Mouse (Mus musculus) cerebellum, adult 18-20 months (tissue): Measurements from ENCODE around the gene Large2.
"Not testable (repeated sequence)": the region's sequence is repeated elsewhere in the genome, so short reads cannot be mapped to it uniquely, and the experiment has no call there.

Source experiments
- DNase-seq, 2 experiments: peaks; one replicate each; pipeline ENCODE4 v3.0.0; 2021

The Large2 gene

DNA sequence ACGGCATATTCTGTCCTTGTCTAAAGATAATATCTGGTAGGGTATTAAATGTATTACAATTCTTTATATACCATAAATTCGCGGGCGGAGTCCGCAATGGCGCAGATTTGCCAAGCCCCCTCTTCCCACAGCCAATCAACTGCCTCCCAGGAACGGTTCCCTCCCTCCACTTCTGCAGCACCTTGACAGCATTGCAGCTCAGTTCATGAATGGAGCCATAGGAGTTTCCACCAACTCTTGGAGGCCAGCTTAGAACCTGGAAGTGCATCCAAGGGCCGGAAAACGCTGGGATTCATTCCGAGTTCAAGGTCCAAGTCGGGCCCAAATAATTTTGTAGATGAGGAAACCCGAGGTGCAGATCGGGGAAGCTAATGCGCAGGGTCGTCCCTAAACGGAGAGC is at the start of gene Large2, which contains the start of gene Pex16:
TSS of gene Large2 (minus strand) at position 356 of the 400 bp plus-strand sequence.
TSS of gene Pex16 (plus strand) at position 163 of the 400 bp plus-strand sequence.
- DNase-seq = peak; percentile 60 to 61

DNA sequence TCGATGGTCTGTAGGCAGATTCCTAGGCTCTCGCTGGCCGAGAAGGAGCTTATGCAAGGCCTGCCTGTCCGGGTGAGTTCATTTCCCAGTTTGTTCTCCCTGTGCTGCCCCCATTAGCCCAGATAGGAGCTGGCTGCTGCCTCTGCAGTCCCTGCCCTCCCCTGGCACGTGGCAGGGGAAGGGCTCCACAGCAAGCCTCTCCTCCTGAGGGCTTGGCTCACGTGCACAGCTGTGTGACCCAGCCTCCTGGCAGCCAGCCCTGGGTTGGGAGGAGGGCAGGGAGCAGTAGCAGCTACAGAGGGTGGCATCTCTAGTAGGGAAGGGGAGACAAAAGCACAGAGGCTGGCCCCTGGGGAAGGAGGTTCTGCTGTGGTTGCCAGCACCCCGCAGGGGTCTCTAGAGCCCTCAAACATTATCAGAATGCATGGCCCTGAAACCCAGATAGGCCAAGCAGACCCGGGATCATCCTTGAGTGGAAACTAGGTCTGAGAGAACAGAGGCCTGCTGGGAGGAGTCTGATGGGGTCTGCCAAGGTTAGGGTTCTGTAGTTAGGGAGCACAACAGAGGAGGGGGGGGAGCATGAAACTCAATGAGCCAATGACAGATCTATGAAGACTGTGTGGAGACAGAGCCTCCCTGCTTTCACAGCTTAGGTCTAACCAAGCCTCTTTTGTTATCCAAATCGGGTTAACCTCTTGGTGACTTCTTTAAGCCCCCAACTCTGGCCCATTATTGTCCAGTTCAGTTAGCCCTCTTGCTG is 49.2 kb upstream of the Large2 start:
- DNase-seq = peak; percentile 80 to 86

DNA sequence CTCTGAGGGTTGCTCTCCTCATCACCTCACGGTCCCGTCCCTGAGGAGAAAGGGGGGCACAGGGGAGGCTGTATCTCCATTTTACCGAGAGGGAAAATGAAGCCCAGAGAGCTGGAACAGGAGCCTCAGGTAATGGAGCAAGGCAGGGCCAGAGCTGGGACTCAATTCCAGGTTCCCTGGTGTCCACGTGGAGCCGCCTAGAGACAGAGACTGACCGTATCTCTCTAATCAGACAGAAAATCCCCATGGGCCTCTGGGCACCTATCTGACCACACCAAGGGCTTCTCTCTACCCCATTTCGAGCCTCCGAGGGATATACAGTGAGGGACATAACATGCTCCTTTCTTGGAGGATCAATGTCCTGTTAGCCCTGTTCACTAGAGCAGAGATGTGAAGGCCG is 48.5 kb upstream of the Large2 start:
- peak in 1 of 2 experiments; percentile 49 for DNase-seq

DNA sequence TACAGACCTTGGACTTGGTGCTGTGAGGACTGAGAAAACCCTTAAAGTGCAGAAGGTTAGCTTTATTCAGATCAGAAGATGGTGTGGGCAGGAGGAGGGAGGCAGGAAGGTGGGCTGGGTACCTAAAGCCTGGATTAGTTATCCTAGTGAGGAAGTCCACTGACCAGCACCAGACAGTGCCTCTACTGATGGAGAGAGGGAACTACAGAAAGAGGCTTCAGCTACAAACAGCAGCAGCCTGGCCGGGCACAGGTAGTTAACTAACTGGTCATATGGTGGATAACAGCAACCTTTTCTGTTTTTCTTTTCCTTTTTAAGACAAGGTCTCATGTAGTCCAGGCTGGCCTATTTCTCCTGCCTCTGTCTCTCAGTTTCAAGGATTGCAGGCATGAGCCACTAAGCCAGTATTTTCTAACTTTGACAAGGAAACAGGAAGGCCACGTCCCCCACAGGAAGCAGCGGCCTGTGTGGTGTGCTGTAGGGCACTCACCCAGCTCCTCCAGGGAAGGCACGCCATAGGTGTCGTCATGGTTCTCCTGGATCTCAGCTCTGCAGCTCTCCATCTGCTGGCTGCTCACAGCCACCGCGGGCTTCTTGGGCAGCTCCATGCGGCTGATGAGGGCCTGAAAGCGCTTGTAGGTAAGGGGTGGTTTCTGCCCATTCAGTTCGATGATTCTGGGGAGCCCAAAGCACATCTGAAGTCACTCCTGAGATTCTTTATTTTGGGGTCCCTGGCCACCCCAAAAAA is 47.9 kb upstream of the Large2 start:
- DNase-seq = peak; percentile 66 to 72

DNA sequence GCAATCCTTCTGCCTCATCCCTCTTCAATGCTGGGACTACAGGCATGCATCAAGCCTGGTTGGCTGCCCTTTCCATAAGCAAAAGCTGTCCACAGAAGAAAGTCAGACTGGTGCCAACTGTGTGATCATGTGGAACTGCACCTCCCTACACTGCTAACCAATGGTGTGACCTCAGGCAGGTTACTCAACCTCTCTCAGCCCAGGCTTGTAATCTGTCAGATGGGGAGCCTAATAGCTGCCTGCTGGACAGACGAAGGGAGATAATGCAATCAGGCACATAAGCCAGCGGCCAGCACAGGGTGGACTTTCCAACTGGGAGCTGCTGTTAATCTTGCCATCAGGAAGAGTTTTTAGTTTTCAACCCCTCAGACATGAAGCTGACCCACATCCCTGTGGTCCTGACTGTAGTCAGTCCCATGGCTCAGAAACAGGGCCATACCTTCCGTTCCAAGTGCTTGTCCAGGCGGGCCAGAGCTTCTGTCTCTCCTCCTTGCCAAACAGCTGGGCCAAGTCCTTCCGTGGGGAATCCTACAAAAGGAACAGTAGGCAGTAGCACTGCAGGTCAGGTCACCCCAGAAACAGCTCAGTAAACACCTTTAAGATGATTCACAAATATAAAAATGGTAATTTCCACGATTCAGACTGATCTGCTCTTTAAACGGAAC is 47.2 kb upstream of the Large2 start:
- DNase-seq = peak in 1 of 2 experiments; percentile 30

DNA sequence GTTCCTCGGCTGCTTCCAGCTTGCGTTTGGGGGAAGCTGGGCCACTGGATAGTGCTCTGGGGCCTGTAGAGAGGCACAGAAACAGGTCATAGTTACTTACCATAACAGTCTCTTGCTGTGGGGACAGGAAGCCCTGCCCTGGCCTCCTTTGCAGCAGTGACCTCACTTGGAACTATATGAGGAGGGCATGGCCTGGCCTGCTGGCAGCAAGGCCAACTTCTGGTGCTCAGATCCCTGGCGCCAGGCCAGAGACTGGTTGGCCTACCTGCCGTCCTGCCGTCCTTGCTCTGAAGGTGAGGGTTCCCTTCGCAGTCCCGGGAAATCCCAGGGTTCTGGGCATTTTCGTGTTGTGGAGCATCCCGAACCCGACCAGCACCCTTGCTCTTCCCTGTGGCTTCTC is 37.0 kb upstream of the Large2 start:
- DNase-seq = peak; percentile 81 to 83

DNA sequence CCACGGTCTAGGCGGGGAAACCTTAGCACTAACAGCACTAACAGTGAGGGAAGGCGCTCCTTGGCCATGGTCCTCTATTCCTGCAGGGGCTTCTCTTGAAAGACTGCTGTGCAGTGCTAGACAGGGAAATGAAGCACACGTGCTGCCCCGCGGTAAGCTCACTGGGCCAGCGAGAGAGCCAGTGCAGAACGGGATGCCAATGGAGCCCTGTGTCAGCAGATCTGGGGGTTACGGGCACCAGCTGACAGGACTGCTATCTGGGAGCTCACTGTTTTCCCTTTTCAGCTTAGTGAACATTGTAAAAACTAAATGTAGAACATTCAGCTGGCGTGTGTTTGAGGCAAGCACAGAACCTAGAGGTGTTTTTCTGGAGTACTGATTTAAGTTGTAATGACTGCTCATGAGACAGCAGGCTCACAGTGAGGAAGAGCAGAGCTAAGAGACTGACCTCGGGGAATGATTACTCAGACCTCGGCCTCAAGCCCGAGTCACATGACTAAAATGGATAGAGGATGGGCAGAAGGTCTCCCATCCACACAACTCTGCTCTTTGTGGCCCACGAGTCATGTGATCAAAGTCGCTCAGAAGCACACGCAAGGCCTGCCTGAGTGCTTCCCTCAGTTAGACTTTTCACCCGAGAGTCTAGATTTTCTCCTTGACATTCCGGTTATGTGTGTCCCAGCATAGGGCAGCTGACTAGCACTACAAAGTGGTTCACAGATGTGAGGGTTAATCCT is 33.8 kb upstream of the Large2 start:
- DNase-seq = no peak

DNA sequence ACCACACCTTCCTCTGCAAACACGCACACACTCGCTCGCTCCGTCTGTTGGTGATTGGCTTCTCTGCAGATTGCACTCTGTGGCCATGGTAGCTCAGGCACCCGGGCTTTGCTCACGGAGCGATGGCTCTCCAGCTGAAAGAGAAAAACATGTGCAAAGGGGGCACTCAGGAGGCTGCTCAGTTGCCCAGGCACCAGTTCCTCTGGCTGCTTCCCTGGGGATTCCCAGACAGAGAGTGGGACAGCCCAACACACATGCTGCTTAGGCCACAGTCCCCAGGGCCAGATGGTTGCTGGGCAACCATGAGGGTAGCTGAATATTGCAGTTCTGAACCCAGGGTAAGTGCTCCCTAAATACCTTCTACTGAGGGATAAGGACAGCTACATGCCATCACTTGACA is 31.0 kb upstream of the Large2 start:
- no peak for DNase-seq

DNA sequence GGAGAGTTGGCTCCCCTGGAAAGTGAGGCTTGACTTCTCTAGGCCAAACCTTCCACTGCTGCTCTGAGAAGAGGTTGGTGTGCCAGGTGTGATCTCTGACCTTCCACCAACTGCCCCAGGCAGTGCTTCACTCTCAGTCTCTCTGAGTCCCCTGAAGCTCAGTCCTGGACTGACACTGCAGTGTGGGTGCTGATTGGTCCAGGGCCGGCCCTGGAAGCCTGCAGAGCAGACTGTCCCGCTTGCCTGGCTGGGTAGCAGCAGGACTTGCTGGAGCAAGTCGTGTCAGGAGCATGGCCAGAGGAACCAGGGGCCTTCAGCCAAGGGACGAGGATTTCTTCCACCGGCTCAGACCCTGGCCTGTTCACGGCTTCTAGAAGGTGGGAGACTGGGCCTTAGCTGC is 30.1 kb upstream of the Large2 start:
- DNase-seq = no peak

DNA sequence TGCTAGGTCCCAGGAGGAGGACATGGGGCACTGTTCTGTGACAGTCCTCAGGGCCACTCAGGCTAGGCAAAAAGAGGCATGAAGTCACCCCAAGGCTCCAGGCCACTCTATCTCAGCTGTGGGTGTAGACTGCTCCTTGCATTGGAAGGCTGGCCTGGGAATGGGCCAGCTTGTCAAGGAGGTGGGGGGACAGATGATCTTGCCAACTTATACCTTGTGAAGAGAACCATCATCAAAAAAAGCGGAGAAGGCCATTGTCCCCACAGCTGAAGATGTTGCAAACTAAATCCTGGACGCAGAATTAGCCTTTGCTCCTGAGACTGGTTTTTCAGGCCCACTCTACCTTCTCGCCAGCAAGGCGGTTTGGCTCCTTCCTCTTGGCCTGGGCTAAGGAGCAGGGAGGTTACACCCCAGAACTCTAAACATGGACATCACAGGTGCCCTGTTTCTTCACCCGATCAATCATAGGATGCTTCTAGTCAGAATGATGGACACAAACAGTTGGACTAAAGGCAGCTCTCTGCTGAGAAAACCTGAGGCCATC is 29.2 kb upstream of the Large2 start:
- no peak for DNase-seq

DNA sequence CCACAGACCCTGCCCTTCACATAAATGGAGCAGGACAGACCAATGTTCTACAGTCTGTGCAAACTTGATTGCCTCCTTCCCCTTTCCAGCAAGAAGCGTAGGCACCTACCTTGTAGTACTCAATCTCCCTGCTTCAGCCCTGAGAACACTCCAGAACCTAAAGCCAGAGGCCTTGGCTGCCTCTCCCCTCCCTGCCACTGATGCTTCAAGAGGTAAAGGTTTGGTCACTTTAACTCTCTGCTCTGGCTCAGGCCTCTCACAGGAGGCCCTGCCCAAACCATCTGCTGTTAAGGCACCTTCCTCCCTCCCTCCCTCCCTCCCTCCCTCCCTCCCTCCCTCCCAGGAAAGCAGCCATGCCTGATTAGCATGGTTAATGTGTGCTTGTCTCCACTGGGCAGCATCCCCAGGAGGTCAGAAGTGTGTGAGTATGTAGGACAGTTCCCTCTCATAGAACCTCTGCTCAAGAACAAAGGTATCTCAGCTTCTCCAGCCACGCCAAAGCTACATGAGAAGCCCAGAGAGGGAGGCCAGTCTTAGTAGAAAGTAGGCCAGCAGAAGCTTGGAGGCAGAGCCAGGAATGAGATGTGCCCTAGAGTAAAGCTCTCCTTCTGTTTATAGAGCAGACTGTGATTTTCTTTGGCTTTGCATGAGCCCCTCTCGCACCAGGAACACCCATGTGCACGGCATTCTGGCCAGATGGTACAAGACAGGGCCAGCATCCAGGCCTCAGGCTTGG is 28.1 kb upstream of the Large2 start:
- peak; percentile 84 to 88 for DNase-seq

DNA sequence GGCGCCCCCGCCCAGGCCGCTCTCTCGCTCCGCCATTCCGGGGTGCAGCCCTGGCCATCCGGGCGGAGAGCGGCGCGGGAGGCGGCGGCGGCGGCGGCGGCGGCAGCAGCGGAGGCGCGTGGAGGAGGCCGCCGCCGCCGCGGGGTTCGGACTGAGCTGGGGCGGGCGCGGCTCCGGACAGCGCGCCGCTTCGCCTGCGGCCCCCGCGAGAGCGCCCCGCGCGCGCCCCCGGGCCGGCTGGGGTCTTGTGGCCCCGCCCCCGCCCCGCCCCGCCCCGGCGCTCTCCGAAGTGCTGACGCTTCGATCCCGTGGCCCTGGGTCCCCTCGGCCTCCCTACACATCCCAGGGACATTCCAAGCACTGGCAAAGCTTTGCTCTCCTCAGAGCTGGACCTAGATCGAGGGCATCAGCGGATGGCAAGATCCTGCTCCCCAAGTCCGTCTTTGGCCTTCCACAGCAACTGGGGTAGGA is 26.5 kb upstream of the Large2 start, which contains the start of gene Mapk8ip1:
TSS of gene Mapk8ip1 (minus strand) at position 173 of the 471 bp plus-strand sequence.
- DNase-seq = peak; percentile 67 to 78

DNA sequence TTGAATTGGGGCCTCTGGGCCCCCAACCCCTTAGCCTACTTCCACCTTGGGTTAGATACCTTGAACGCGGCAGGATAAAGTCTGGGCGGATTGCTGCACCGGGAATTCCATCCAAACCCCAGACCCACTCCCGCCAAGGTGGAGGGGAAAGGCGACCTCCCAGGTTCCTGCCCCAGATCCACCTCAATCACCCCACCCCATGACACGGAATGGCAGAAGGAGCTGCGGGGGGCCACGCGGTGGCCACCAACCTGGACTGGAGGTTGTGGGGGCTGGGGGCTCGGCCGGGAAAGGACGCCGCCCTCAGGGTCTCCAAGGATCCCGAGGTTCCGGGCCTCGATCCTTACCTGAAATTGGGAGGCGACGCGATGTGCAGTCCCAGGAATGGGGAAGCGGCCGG is 26.0 kb upstream of the Large2 start:
- DNase-seq = peak in 1 of 2 experiments; percentile 65

DNA sequence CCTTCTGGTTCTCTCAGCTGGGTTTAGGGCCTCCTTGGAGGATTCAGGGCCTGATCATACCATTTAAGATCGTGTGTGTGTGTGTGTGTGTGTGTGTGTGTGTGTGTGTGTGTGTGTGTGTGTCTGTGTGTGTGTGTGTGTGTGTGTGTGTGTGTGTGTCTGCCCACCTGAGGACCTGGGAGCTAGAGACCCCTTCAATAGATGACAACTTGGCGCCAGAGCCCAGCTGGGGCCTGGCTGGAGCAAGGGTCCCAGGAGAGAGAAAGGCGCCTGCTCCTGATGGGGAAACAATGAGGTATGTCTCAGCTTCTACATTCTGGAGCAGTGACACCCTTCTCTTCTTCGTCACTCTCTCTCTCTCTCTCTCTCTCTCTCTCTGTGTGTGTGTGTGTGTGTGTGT is 25.2 kb upstream of the Large2 start:
- not testable (repeated sequence) for DNase-seq

DNA sequence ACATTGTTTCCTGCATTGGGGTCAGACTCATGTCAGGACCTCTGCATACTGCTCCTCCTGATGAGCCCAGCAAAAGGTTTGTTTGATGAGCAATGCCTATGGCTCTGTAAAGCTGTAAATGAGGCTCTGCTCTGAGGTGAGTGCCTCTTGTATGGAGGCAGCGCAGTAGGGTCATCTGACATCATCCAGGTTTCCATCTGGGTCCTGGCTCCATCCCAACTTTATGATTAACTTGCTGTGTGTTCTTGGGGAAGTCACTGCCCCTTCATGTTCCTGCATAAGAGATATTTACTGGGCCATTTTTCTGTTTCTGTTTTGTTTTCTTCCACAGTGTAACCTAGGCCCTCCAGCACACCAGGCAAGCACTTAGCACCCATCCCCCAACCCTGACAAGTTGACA is 22.8 kb upstream of the Large2 start:
- DNase-seq = no peak

DNA sequence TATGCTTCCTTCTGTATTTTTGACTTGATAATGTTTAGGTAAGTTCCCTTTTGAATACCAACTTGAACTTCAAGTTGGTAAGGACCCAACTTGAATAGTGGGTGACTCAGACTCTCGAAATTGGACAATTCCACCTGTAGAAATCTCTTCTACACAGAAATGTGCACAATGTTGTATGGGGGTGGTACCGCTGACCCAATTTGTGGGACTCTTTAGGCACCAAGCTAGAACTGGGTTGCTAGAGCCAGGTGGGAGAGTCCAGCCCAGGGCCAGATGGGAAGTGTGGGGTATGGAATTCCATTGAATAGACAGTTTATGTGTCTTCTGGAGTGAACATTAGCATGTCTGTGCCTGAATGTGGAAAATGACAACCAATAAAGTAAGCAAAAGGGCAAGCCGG is 20.9 kb upstream of the Large2 start:
- DNase-seq = no peak

DNA sequence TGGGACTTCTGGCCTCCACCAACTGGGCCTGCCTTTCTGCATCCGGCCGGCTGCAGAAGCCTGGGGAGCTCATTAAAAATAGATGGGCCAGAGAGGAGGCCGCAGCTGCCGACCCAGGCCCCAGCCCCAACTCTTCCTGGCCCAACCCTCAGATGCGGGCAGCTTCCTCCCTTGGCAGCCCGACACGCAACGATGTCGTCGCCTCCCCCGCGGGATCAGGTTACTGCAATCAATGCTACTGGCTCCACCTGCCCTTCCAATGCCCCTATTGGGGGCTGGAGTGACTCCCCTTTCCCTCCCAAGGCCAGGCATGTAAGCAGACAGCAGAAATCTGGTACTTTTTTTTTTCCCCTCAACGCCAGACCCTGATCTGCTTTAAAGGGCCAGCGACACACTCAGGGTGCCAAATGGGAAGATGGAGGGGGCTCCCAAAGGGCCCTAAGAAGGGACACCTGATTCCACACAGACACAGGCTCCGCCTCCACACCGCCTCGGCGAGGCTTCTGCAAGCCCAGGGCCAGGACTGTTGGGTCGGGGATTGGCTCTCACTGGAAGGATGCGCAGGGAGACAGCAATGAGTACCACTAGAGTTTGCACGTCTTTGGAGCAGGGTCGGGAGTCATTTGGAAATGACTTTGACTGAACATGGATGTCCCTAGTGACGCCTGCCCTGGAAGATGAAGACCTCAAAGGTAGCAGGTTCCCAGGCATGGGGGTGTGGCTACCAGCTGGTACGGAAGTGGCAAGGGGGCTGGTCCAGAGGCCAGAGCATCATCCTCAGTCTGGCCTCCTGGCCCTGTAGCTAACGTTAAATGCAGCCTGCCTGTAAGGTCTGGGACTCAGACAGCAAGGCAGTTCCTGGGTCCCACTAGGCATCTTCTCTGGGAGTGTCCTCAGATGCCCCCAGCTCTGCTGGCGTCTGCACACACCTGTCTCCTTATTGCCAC is 17.9 kb upstream of the Large2 start:
- DNase-seq = no peak

DNA sequence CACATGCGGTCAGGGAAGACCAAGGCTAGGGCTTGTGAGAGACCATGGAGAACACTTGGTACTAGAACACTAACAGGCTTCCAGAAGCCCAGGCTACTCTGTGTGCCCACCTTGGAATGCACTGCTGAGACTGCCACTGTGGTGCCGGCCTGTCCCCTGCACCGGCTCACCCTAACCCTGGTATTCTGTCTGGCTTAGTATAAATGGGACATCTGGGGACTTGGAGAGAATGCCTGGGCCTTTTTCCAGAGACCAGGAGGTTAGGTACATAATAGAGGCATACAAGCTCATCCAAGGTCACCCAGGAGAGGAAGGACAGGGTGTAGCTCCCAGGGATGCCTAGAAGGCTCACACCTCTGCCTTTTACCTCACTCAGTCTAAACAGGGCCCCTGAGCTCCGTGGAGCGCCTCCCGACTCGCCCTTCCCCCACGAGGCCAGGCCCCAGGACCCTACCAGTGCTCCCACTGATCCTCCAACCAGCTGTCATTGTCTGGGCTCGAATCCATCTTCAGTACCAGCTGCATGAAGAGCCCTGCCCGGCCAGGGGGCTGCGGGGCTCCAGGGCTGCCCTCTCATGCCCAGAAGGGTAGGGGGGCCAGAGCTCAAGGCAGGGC is 17.1 kb upstream of the Large2 start:
- DNase-seq = no peak

DNA sequence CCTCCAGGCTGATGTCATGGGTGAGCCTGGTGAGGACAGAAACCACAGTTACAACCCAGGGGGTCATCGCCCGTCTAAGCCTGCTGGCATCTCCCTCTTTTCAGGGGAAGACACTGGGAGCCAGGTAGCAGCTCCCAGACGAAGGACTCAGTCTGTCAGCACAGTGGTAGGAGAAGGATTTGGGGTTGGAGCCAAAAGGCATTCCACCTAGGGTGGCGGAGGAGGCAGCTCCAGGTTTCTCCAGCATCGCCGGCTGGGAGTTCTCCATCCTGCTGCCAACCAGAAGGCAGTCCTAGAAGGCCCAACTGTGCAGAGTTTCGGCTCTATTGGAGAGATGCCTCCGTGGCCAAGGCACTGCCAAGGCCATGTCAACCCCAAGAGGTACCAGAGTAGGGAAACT is 16.4 kb upstream of the Large2 start:
- DNase-seq = peak; percentile 69 to 76
